Mouse (Mus musculus) spleen, adult 18-20 months (tissue): ENCODE measurements around the gene Trpc4.

Source experiments
- DNase-seq, 2 experiments: peaks; one replicate each; pipeline ENCODE4 v3.0.0; 2022; ENCODE audit warnings: mixed read lengths in 2 of 2

Trpc4 gene

GRCm38 (mm10) chr3:54155639-54156315 lies at the start of gene Trpc4:
TSS of gene Trpc4 (plus strand) at chr3:54156035.
- no peak for DNase-seq

GRCm38 (mm10) chr3:54111489-54111888 lies 44.3 kb upstream of the Trpc4 start:
- no peak for DNase-seq

- DNase-seq: no peak
Measured at GRCm38 (mm10) chr3:54135376-54135775, 20.5 kb upstream of the Trpc4 start.

- DNase-seq: no peak
Measured at GRCm38 (mm10) chr3:54141376-54141775, 14.5 kb upstream of the Trpc4 start.

GRCm38 (mm10) chr3:54154844-54155638 lies 794 bp upstream of the Trpc4 start:
- peak in 1 of 2 experiments; percentile 2 for DNase-seq

- DNase-seq: no peak
Measured at GRCm38 (mm10) chr3:54156316-54157000, 623 bp downstream of the Trpc4 start.

GRCm38 (mm10) chr3:54170701-54171100 lies 14.9 kb downstream of the Trpc4 start:
- DNase-seq: no peak

GRCm38 (mm10) chr3:54177296-54177695 lies 21.5 kb downstream of the Trpc4 start:
- DNase-seq: no peak

- no peak for DNase-seq
Measured at GRCm38 (mm10) chr3:54190932-54191668, 35.3 kb downstream of the Trpc4 start.

GRCm38 (mm10) chr3:54201231-54201630 lies 45.4 kb downstream of the Trpc4 start:
- DNase-seq: no peak

GRCm38 (mm10) chr3:54204386-54204785 lies 48.6 kb downstream of the Trpc4 start:
- DNase-seq: no peak

GRCm38 (mm10) chr3:54210112-54210511 lies 54.3 kb downstream of the Trpc4 start:
- DNase-seq: no peak

GRCm38 (mm10) chr3:54211441-54211840 lies 55.6 kb downstream of the Trpc4 start:
- DNase-seq: no peak

- no peak for DNase-seq
Measured at GRCm38 (mm10) chr3:54222549-54222948, 66.7 kb downstream of the Trpc4 start.

GRCm38 (mm10) chr3:54228463-54228862 lies 72.6 kb downstream of the Trpc4 start:
- DNase-seq: no peak

GRCm38 (mm10) chr3:54238891-54239290 lies 83.1 kb downstream of the Trpc4 start:
- no peak for DNase-seq

GRCm38 (mm10) chr3:54239426-54239825 lies 83.6 kb downstream of the Trpc4 start:
- no peak for DNase-seq

- no peak for DNase-seq
Measured at GRCm38 (mm10) chr3:54243136-54243535, 87.3 kb downstream of the Trpc4 start.

- no peak for DNase-seq
Measured at GRCm38 (mm10) chr3:54244729-54245465, 89.1 kb downstream of the Trpc4 start.

GRCm38 (mm10) chr3:54246416-54246815 lies 90.6 kb downstream of the Trpc4 start:
- DNase-seq: no peak

GRCm38 (mm10) chr3:54249311-54249710 lies 93.5 kb downstream of the Trpc4 start:
- no peak for DNase-seq

- no peak for DNase-seq
Measured at GRCm38 (mm10) chr3:54266943-54267342, 111.1 kb downstream of the Trpc4 start.
